ENCODE assay signal across 20 mouse cellular contexts in the genomic region with DNA sequence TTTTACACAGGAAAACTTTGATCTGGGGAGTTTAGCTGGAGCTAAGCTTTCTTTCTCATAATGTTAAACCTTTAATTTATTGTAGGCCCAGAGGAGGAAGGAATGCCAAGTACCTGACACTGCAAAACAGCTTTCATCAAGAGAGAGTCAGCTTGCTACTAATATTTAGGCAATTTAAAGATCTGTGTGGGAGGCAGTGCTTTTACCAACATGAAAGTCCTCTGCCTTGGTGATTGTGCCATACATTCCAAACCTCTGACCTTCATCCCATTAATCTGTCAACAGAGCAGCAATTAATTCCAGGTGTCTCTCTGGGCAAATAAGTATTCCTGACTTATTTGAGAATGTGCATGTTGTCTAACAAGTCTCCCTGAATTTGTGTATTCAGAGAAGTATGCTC.
A peak's percentile ranks its signal among the peaks of the same experiment; 100 is the strongest.
DNase-seq lines count a peak whose midpoint lies in the region; ATAC-seq and TF ChIP-seq lines count a peak whose summit lies in the region.
"Had no signal": no experiment of that assay in that cellular context is flagged by ENCODE, and none has a peak within 500 bp of the region (broad histone marks: within the 10 kb centered on the region; RNA-seq: fewer than 3 reads in every experiment).

No protein-coding gene starts in this region.

- no peak overlapping the region for H3K4me2 ChIP-seq in lung, embryonic 14.5 days
- H3K4me2 ChIP-seq: forebrain, embryonic 15.5 days; heart, embryonic 15.5 days; intestine, embryonic 15.5 days; liver, embryonic 11.5 days; midbrain, embryonic 12.5 days had no signal

- H3K9ac ChIP-seq in lung, embryonic 14.5 days: no peak overlapping the region
- H3K9ac ChIP-seq: forebrain, embryonic 15.5 days; heart, embryonic 15.5 days; intestine, embryonic 15.5 days; midbrain, embryonic 12.5 days had no signal

- no peak overlapping the region for H3K4me3 ChIP-seq in lung, embryonic 14.5 days (ENCODE audit: low read depth, low read length)
- H3K4me3 ChIP-seq: forebrain, embryonic 15.5 days; heart, embryonic 15.5 days; intestine, embryonic 15.5 days; midbrain, embryonic 12.5 days had no signal

- no peaks in the 10 kb centered on the region for H3K9me3 ChIP-seq in lung, embryonic 14.5 days (ENCODE audit: low read depth, low read length)
- H3K9me3 ChIP-seq: forebrain, embryonic 15.5 days; heart, embryonic 15.5 days; intestine, embryonic 15.5 days; midbrain, embryonic 12.5 days had no signal

- no peak for TF ChIP-seq CTCF in lung, embryonic 14.5 days (IDR thresholded peaks at IDR 0.05; ENCODE audit: low read depth)

- H3K4me1 ChIP-seq in lung, embryonic 14.5 days (ENCODE audit: insufficient read depth): no peaks in the 10 kb centered on the region
- H3K4me1 ChIP-seq: forebrain, embryonic 15.5 days; heart, embryonic 15.5 days; intestine, embryonic 15.5 days; midbrain, embryonic 12.5 days had no signal

- DNase-seq in lung, embryonic 14.5 days: peak; percentile 23
- DNase-seq in lung, postnatal 25 days (ENCODE audit: low spot score): no peak
- peak; percentile 74 for DNase-seq in embryo, embryonic 10.5 days (ENCODE audit: low spot score)
- peak; percentile 96 for DNase-seq in forelimb bud, embryonic 11.5 days (ENCODE audit: low read depth, low spot score)
- DNase-seq in mesoderm, embryonic 11.5 days (ENCODE audit: low read depth, low spot score): peak; percentile 89
- DNase-seq in thymus, postnatal 0 days (ENCODE audit: low spot score): no peak
- DNase-seq in left cerebral cortex, adult 11 months (ENCODE audit: low spot score): no peak
- DNase-seq: adrenal gland, adult 8-10 months; cerebellum, adult 11-12 months; heart, adult 11 months; kidney, postnatal 4 days; lung, adult 2 months; retina, postnatal 1 day; thymus, postnatal 25 days had no signal

- ATAC-seq in lung, embryonic 14.5 days (ENCODE audit: insufficient read depth): no peak; the same call in 1 of the 2 replicates
- ATAC-seq: forebrain, embryonic 15.5 days; intestine, embryonic 15.5 days had no signal

- H3K27me3 ChIP-seq in lung, embryonic 14.5 days (ENCODE audit: insufficient read depth, low read length): no peaks in the 10 kb centered on the region
- H3K27me3 ChIP-seq: forebrain, embryonic 15.5 days; heart, embryonic 15.5 days; intestine, embryonic 15.5 days; midbrain, embryonic 12.5 days had no signal

- no peak overlapping the region for H3K27ac ChIP-seq in lung, embryonic 14.5 days (ENCODE audit: low read depth)
- H3K27ac ChIP-seq: forebrain, embryonic 15.5 days; heart, embryonic 15.5 days; intestine, embryonic 15.5 days; macrophage; midbrain, embryonic 12.5 days had no signal

- no peaks in the 10 kb centered on the region for H3K36me3 ChIP-seq in lung, embryonic 14.5 days (ENCODE audit: insufficient read depth)
- H3K36me3 ChIP-seq: forebrain, embryonic 15.5 days; heart, embryonic 15.5 days; intestine, embryonic 15.5 days; midbrain, embryonic 12.5 days had no signal

Comparison
In these comparisons a context has a peak if more than half of its experiments do, and no peak if none do; other contexts are left out.
1. DNase-seq: peak in lung, embryonic 14.5 days (single experiment), embryo, embryonic 10.5 days (single experiment), forelimb bud, embryonic 11.5 days (single experiment) and mesoderm, embryonic 11.5 days (single experiment); none in lung, postnatal 25 days (single experiment), thymus, postnatal 0 days (single experiment) and left cerebral cortex, adult 11 months (single experiment).